Comparison of ENCODE assay signal across 8 mouse cellular contexts in genomic region chr4:70355659-70356350, GRCm38 (mm10). TPM values are rescaled to one million over a fixed set of nuclear protein-coding genes. Genes with fewer than 3 reads are reported as not detected.
DNase-seq lines count a peak whose midpoint lies in the region; ATAC-seq and TF ChIP-seq lines count a peak whose summit lies in the region.

No protein-coding gene starts in this region.

- H3K27me3 ChIP-seq in E14TG2a.4 (ENCODE audit: insufficient read depth, low read length), result no peaks in the 10 kb centered on the region
- no peaks in the 10 kb centered on the region for H3K27me3 ChIP-seq in embryonic facial prominence, embryonic 12.5 days
- no peaks in the 10 kb centered on the region for H3K27me3 ChIP-seq in hindbrain, embryonic 10.5 days (ENCODE audit: insufficient read depth, poor library complexity, severe bottlenecking)

- H3K9me3 ChIP-seq in E14TG2a.4 (ENCODE audit: low read length), result no peaks in the 10 kb centered on the region
- H3K9me3 ChIP-seq in embryonic facial prominence, embryonic 12.5 days, result no peaks in the 10 kb centered on the region
- no peaks in the 10 kb centered on the region for H3K9me3 ChIP-seq in hindbrain, embryonic 10.5 days

- TF ChIP-seq CTCF in E14TG2a.4 (conservative IDR thresholded peaks at IDR 0.05; ENCODE audit: low read length), result peak; percentile 71
- TF ChIP-seq CTCF in layer of hippocampus, adult 2 months (conservative IDR thresholded peaks at IDR 0.05), result peak; percentile 97
- peak; percentile 74 for TF ChIP-seq CTCF in lung, adult 2 months (IDR thresholded peaks at IDR 0.05; ENCODE audit: insufficient read depth, low read length)

- H3K36me3 ChIP-seq in E14TG2a.4 (ENCODE audit: insufficient read depth, low read length), result peaks cover 84% of the 10 kb centered on the region
- H3K36me3 ChIP-seq in embryonic facial prominence, embryonic 12.5 days, result peaks cover 64% of the 10 kb centered on the region
- H3K36me3 ChIP-seq in hindbrain, embryonic 10.5 days, result peaks cover 84% of the 10 kb centered on the region

- ATAC-seq in embryonic facial prominence, embryonic 12.5 days (ENCODE audit: insufficient number of reproducible peaks, insufficient read depth, low FRiP score, low TSS enrichment), result peak; percentile 68; the same call in 1 of the 2 replicates

- no peak overlapping the region for H3K27ac ChIP-seq in embryonic facial prominence, embryonic 12.5 days
- no peak overlapping the region for H3K27ac ChIP-seq in hindbrain, embryonic 10.5 days
- peak overlapping the region; percentile 58 for H3K27ac ChIP-seq in layer of hippocampus, adult 2 months

- no peak overlapping the region for H3K9ac ChIP-seq in embryonic facial prominence, embryonic 12.5 days

- H3K4me1 ChIP-seq in E14TG2a.4 (replicated peaks; ENCODE audit: low read depth, low read length), result peaks cover 14% of the 10 kb centered on the region
- H3K4me1 ChIP-seq in embryonic facial prominence, embryonic 12.5 days, result no peaks in the 10 kb centered on the region
- 0 out of 2 replicates have a peak, but pooled peaks cover 2% of the 10 kb centered on the region for H3K4me1 ChIP-seq in hindbrain, embryonic 10.5 days (replicated peaks)
- H3K4me1 ChIP-seq in lung, adult 2 months (ENCODE audit: control insufficient read depth, insufficient read depth, low read length), result no peaks in the 10 kb centered on the region

- H3K4me2 ChIP-seq in embryonic facial prominence, embryonic 12.5 days (replicated peaks), result no peak overlapping the region

- WGBS in embryonic facial prominence, embryonic 12.5 days, result 76% methylated on average over 9 of the region's 9 CpGs
- WGBS in hindbrain, embryonic 10.5 days, result 80% methylated on average over 9 of the region's 9 CpGs
- WGBS in lung, adult 2 months, result 72% methylated on average over 9 of the region's 9 CpGs

- H3K4me3 ChIP-seq in E14TG2a.4 (replicated peaks; ENCODE audit: low read length), result no peak overlapping the region
- no peak overlapping the region for H3K4me3 ChIP-seq in embryonic facial prominence, embryonic 12.5 days
- H3K4me3 ChIP-seq in hindbrain, embryonic 10.5 days, result no peak overlapping the region
- H3K4me3 ChIP-seq in layer of hippocampus, adult 2 months, result no peak overlapping the region
- H3K4me3 ChIP-seq in lung, adult 2 months (replicated peaks; ENCODE audit: extremely low read depth, low read depth, low read length), result no peak overlapping the region

- DNase-seq in adrenal gland, postnatal 25 days, result peak; percentile 56
- peak; percentile 41 for DNase-seq in hindbrain, embryonic 10.5 days (ENCODE audit: low spot score)
- peak; percentile 76 to 77 for DNase-seq in layer of hippocampus, adult 2 months (ENCODE audit: low spot score in 2 of 2)
- peak; percentile 12 for DNase-seq in lung, adult 2 months
- DNase-seq in ovary, postnatal 14 days (ENCODE audit: low spot score), result peak; percentile 50
- peak; percentile 40 for DNase-seq in urinary bladder, postnatal 25 days (ENCODE audit: low spot score)

- no peak for TF ChIP-seq POLR2A in lung, adult 2 months (IDR thresholded peaks at IDR 0.05; ENCODE audit: borderline replicate concordance, extremely low read depth, low read depth, low read length)

RNA-seq across cellular contexts. Expression of gene Cdk5rap2, which starts 54.4 kb away (rescaled TPM):
- total RNA-seq in adrenal gland, postnatal 25 days (2021), result 37.2 and 49.8 TPM in 2 replicates
- 27.6 and 30.6 TPM in 2 replicates for polyA plus RNA-seq in embryonic facial prominence, embryonic 12.5 days (2016; fragmentation: Nextera tagmentation; extraction: Ambion mirVana)
- polyA plus RNA-seq in hindbrain, embryonic 10.5 days (2016; fragmentation: Nextera tagmentation; extraction: Ambion mirVana), result 18.1 and 22.4 TPM in 2 replicates
- 10 to 100 TPM; 11.8 to 13.9 TPM for total RNA-seq in layer of hippocampus, adult 2 months (2021)
- polyA plus RNA-seq in lung, adult 2 months (2012; rRNA removed), result 3.0 and 3.3 TPM in 2 replicates

Comparison
In these comparisons a context has a peak if more than half of its experiments do, and no peak if none do; other contexts are left out.
1. DNase-seq: peak in every context shown above with its lines; median percentile 76 in layer of hippocampus, adult 2 months; 56 in adrenal gland, postnatal 25 days; 50 in ovary, postnatal 14 days; 41 in hindbrain, embryonic 10.5 days; 40 in urinary bladder, postnatal 25 days; 12 in lung, adult 2 months.